Mouse (Mus musculus) heart, embryonic 15.5 days (tissue): ENCODE measurements around the gene Ehd4. TPM values are rescaled to one million over a fixed set of nuclear protein-coding genes. Genes with fewer than 3 reads are reported as not detected.

Experiments
- ATAC-seq: fragments of 200-750 bp; cut with Nextera tagmentation; replicated peaks from 2 replicates; pipeline ENCODE4 v1.8.0; 2017; ENCODE audit warnings: low read depth, moderate TSS enrichment; ENCODE audit not compliant: insufficient number of reproducible peaks, insufficient read depth, low FRiP score
- H3K27ac ChIP-seq: fragments of 300-500 bp; sonication (generic); 2 replicates; pipeline ENCODE4 v1.5.1; 2015; ENCODE audit warnings: mild to moderate bottlenecking, inconsistent platforms
- H3K27me3 ChIP-seq: fragments of 300-500 bp; sonication (generic); 2 replicates; pipeline ENCODE4 v1.6.1; 2015; ENCODE audit warnings: inconsistent platforms
- H3K36me3 ChIP-seq: fragments of 300-500 bp; sonication (generic); 2 replicates; pipeline ENCODE4 v1.6.1; 2015; ENCODE audit warnings: mild to moderate bottlenecking, inconsistent platforms
- H3K4me1 ChIP-seq: fragments of 300-500 bp; sonication (generic); replicated peaks from 2 replicates; pipeline ENCODE4 v1.6.1; 2015; ENCODE audit warnings: inconsistent platforms
- H3K4me2 ChIP-seq: fragments of 300-500 bp; sonication (generic); 2 replicates; pipeline ENCODE4 v1.6.1; 2015; ENCODE audit warnings: inconsistent platforms, mild to moderate bottlenecking, moderate library complexity
- H3K4me3 ChIP-seq: fragments of 300-500 bp; sonication (generic); 2 replicates; pipeline ENCODE4 v1.5.1; 2015; ENCODE audit warnings: mild to moderate bottlenecking, inconsistent platforms
- H3K9ac ChIP-seq: fragments of 300-500 bp; sonication (generic); 2 replicates; pipeline ENCODE4 v1.6.1; 2015; ENCODE audit warnings: mild to moderate bottlenecking, inconsistent platforms
- H3K9me3 ChIP-seq: fragments of 300-500 bp; sonication (generic); replicated peaks from 2 replicates; pipeline ENCODE4 v1.6.1; 2016; ENCODE audit warnings: inconsistent platforms
- WGBS: fragments of 180-500 bp; shearing (Covaris S2); methylation state at CpG from one replicate; pipeline ENCODE4 v1.1.7; 2015; ENCODE audit warnings: mixed read lengths; 5-methylcytosine and 5-hydroxymethylcytosine counted together
- polyA plus RNA-seq: library from polyadenylated mRNA; unstranded; fragments of >200 nt; fragmentation: Nextera tagmentation; extraction: Ambion mirVana; gene quantifications from 2 replicates; pipeline ENCODE4 v1.2.1, GENCODE M21; 2015

Ehd4 gene
- polyA plus RNA-seq, 1 experiment from 2014 or later: 188 TPM

GRCm38 (mm10) chr2:120108077-120108476, 46.3 kb downstream of the Ehd4 start:
- Histone ChIP-seq H3K4me1 (peaks cover 53% of the 10 kb centered on the region), H3K4me2 (no peak overlapping the region), H3K27me3 (no peaks in the 10 kb centered on the region), H3K9ac (no peak overlapping the region), H3K4me3 (no peak overlapping the region), H3K36me3 (no peaks in the 10 kb centered on the region), H3K9me3 (no peaks in the 10 kb centered on the region), H3K27ac (peak overlapping the region; percentile 84)
- ATAC-seq: no peak
- 78% methylated on average over 4 of the region's 4 CpGs for WGBS

DNA sequence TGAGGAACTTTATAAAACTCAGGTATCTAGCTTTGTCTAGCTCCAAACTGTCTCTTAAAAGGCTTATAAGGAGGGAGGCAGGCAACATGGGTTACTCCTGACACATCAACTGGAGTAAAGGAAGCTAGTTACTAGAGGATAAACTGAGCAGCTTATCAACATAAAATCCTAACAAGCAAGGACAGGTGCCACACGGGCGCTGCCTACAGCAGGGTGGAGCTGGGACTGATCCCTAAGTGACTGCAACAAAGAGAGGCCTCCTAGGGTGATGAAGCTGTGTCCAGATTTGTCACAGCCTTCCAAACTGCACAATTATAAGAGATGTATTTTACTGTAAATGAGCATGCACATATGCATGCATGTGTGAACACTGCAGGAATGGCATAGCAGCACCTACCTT, 47.0 kb downstream of the Ehd4 start:
- no peaks in the 10 kb centered on the region for H3K36me3 ChIP-seq
- no peak overlapping the region for H3K9ac ChIP-seq
- WGBS: 45% methylated on average over 2 of the region's 2 CpGs
- no peak overlapping the region for H3K4me2 ChIP-seq
- no peaks in the 10 kb centered on the region for H3K9me3 ChIP-seq
- ATAC-seq: no peak
- H3K4me1 ChIP-seq: peaks cover 57% of the 10 kb centered on the region
- H3K4me3 ChIP-seq: no peak overlapping the region
- peak overlapping the region; percentile 84 for H3K27ac ChIP-seq
- no peaks in the 10 kb centered on the region for H3K27me3 ChIP-seq

GRCm38 (mm10) chr2:120106397-120106973, 47.9 kb downstream of the Ehd4 start:
- Histone ChIP-seq H3K4me1 (peaks cover 56% of the 10 kb centered on the region), H3K36me3 (peaks cover 5% of the 10 kb centered on the region; the same call in 1 of the 2 replicates), H3K9me3 (no peaks in the 10 kb centered on the region), H3K4me2 (no peak overlapping the region), H3K27ac (peak overlapping the region; percentile 84), H3K9ac (no peak overlapping the region), H3K4me3 (no peak overlapping the region), H3K27me3 (no peaks in the 10 kb centered on the region)
- peak; percentile 30; the same call in 1 of the 2 replicates for ATAC-seq
- WGBS: 51% methylated on average over 8 of the region's 8 CpGs

GRCm38 (mm10) chr2:120105861-120106260, 48.5 kb downstream of the Ehd4 start:
- Histone ChIP-seq H3K27ac (peak overlapping the region; percentile 84), H3K9ac (no peak overlapping the region), H3K4me2 (no peak overlapping the region), H3K9me3 (no peaks in the 10 kb centered on the region), H3K4me1 (peaks cover 50% of the 10 kb centered on the region), H3K4me3 (no peak overlapping the region), H3K27me3 (no peaks in the 10 kb centered on the region), H3K36me3 (peaks cover 10% of the 10 kb centered on the region; the same call in 1 of the 2 replicates)
- 58% methylated on average over 3 of the region's 3 CpGs for WGBS
- no peak for ATAC-seq

- Histone ChIP-seq H3K36me3 (peaks cover 11% of the 10 kb centered on the region; the same call in 1 of the 2 replicates), H3K4me2 (no peak overlapping the region), H3K9ac (no peak overlapping the region), H3K27ac (peak overlapping the region; percentile 96), H3K4me1 (peaks cover 67% of the 10 kb centered on the region), H3K27me3 (no peaks in the 10 kb centered on the region), H3K4me3 (no peak overlapping the region), H3K9me3 (no peaks in the 10 kb centered on the region)
- no peak for ATAC-seq
- 20% methylated on average over 6 of the region's 6 CpGs for WGBS
These were observed 51.5 kb downstream of the Ehd4 start for GRCm38 (mm10) chr2:120102881-120103280.

DNA sequence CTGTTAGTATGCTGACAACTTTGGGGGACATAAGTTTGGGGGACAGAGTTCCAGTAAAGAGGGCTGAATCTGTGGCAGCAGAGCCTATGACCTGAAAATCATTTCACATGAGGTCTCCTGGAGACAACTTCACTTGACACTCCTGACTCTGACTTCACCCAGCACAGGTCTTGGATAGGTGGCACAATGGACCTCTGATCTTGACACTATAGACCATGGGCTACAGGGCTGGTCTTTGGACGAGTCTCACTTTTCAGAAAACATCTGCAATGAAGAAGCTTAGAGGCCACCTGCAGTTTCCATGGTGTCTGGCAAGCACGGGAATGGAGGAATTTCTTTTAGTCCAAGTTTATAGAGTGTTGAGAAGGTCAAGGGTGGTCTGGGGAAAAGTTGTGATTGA, 52.0 kb downstream of the Ehd4 start:
- H3K4me1 ChIP-seq: peaks cover 66% of the 10 kb centered on the region
- no peaks in the 10 kb centered on the region for H3K27me3 ChIP-seq
- H3K36me3 ChIP-seq: peaks cover 11% of the 10 kb centered on the region; the same call in 1 of the 2 replicates
- no peak overlapping the region for H3K4me3 ChIP-seq
- no peak overlapping the region for H3K9ac ChIP-seq
- H3K4me2 ChIP-seq: no peak overlapping the region
- ATAC-seq: no peak
- no peaks in the 10 kb centered on the region for H3K9me3 ChIP-seq
- 25% methylated on average over 2 of the region's 2 CpGs for WGBS
- H3K27ac ChIP-seq: peak overlapping the region; percentile 96

GRCm38 (mm10) chr2:120101961-120102360, 52.4 kb downstream of the Ehd4 start:
- peaks cover 68% of the 10 kb centered on the region for H3K4me1 ChIP-seq
- peaks cover 11% of the 10 kb centered on the region; the same call in 1 of the 2 replicates for H3K36me3 ChIP-seq
- WGBS: 87% methylated on average over 11 of the region's 11 CpGs
- no peak overlapping the region for H3K4me3 ChIP-seq
- H3K9me3 ChIP-seq: no peaks in the 10 kb centered on the region
- peak overlapping the region; percentile 96 for H3K27ac ChIP-seq
- ATAC-seq: no peak
- no peaks in the 10 kb centered on the region for H3K27me3 ChIP-seq
- H3K4me2 ChIP-seq: no peak overlapping the region
- no peak overlapping the region for H3K9ac ChIP-seq

- no peak for ATAC-seq
- no peak overlapping the region for H3K9ac ChIP-seq
- peaks cover 17% of the 10 kb centered on the region; the same call in 1 of the 2 replicates for H3K36me3 ChIP-seq
These were observed 54.5 kb downstream of the Ehd4 start for GRCm38 (mm10) chr2:120099886-120100285.

GRCm38 (mm10) chr2:120099263-120099662, 55.1 kb downstream of the Ehd4 start:
- Histone ChIP-seq H3K4me2 (peak overlapping the region; percentile 11; the same call in 1 of the 2 replicates), H3K36me3 (peaks cover 17% of the 10 kb centered on the region; the same call in 1 of the 2 replicates), H3K9ac (peak overlapping the region; percentile 34; the same call in 1 of the 2 replicates)

More at GRCm38 (mm10) chr2:120099886-120100285, 54.5 kb downstream of the Ehd4 start:
- Histone ChIP-seq H3K4me1 (peaks cover 60% of the 10 kb centered on the region), H3K27ac (peak overlapping the region; percentile 96), H3K4me3 (no peak overlapping the region), H3K4me2 (no peak overlapping the region), H3K27me3 (no peaks in the 10 kb centered on the region), H3K9me3 (no peaks in the 10 kb centered on the region)
- WGBS: 63% methylated on average over 3 of the region's 3 CpGs

DNA sequence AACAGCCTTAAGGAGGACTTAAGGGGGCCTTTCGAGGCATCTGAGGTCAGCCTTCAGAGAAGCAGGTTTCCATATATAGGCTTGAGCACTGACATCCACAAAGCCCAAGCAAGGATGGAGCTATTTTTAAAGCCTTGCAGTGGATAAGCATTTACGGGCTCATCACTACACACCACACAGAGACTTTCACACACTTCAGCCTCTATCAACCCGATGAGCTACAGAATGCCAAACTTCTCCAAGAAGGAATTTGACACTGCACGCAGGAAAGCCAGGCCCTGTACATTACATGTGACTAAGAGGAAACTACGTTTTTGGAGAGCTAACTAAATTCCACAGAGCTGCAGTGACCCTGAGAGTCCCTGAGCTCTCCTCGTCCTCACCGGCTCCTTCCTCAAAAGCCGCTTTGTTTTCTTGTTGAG, 55.6 kb downstream of the Ehd4 start:
- H3K36me3 ChIP-seq: peaks cover 17% of the 10 kb centered on the region; the same call in 1 of the 2 replicates
- H3K4me1 ChIP-seq: peaks cover 60% of the 10 kb centered on the region
- no peaks in the 10 kb centered on the region for H3K27me3 ChIP-seq
- H3K4me2 ChIP-seq: peak overlapping the region; percentile 11; the same call in 1 of the 2 replicates
- ATAC-seq: peak; percentile 86
- peak overlapping the region; percentile 34; the same call in 1 of the 2 replicates for H3K9ac ChIP-seq
- H3K4me3 ChIP-seq: no peak overlapping the region
- 13% methylated on average over 8 of the region's 8 CpGs for WGBS
- H3K9me3 ChIP-seq: no peaks in the 10 kb centered on the region
- peak overlapping the region; percentile 96 for H3K27ac ChIP-seq

More at GRCm38 (mm10) chr2:120099263-120099662, 55.1 kb downstream of the Ehd4 start:
- WGBS: 53% methylated on average over 4 of the region's 4 CpGs
- no peak overlapping the region for H3K4me3 ChIP-seq
- no peaks in the 10 kb centered on the region for H3K9me3 ChIP-seq
- peaks cover 58% of the 10 kb centered on the region for H3K4me1 ChIP-seq
- no peak for ATAC-seq
- H3K27ac ChIP-seq: peak overlapping the region; percentile 96
- no peaks in the 10 kb centered on the region for H3K27me3 ChIP-seq

DNA sequence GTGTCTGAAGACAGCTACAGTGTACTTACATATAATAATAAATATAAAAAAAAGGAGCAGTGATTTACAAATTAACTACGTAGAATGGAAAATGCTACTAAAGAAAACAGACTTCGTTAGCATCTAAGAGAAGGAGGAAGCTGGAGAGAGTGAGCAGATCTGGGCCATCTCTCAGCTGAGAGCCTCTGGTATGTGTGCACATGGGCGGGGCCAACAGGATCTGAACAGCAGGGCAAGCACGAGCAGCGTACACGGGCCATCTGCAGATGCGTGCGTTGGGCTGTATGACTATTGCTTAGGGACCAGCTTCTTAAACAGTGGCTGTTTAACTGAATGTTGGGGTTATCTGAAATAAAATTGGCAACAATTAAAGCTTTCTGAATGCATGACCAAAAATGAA, 56.5 kb downstream of the Ehd4 start:
- Histone ChIP-seq H3K4me3 (no peak overlapping the region), H3K36me3 (peaks cover 17% of the 10 kb centered on the region; the same call in 1 of the 2 replicates), H3K27me3 (no peaks in the 10 kb centered on the region), H3K9ac (no peak overlapping the region), H3K9me3 (no peaks in the 10 kb centered on the region), H3K4me1 (peaks cover 61% of the 10 kb centered on the region), H3K27ac (peak overlapping the region; percentile 96), H3K4me2 (no peak overlapping the region)
- no peak for ATAC-seq
- WGBS: 38% methylated on average over 8 of the region's 8 CpGs
